Mouse (Mus musculus) CH12.LX (cell line): ENCODE measurements around the gene D17H6S53E. TPM values are rescaled to one million over a fixed set of nuclear protein-coding genes. Genes with fewer than 3 reads are reported as not detected.

ENCODE experiments used
- DNase-seq: peaks from one replicate; pipeline ENCODE4 v3.0.0-alpha.2; 2013; ENCODE audit errors: extremely low read depth
- H3K27ac ChIP-seq: 2 replicates; pipeline ENCODE4 v1.5.1; 2012; ENCODE audit warnings: low read depth, mild to moderate bottlenecking, control low read depth, moderate library complexity; ENCODE audit not compliant: insufficient read depth
- H3K27me3 ChIP-seq: replicated peaks from 2 replicates; pipeline ENCODE3; 2012; ENCODE audit warnings: inconsistent platforms
- H3K36me3 ChIP-seq, 2 experiments: replicated peaks in 1 of 2; 2 replicates each; pipeline versions ENCODE3 to v1.6.1; 2012; ENCODE audit warnings: inconsistent platforms in 1 of 2, low read length in 1 of 2, mild to moderate bottlenecking in 1 of 2, mixed read lengths in 1 of 2, moderate library complexity in 1 of 2; ENCODE audit not compliant: control insufficient read depth in 1 of 2, insufficient read depth in 1 of 2
- H3K4me1 ChIP-seq, 2 experiments: 2 replicates each; pipeline ENCODE4 v1.6.1; 2012; ENCODE audit warnings: inconsistent platforms in 1 of 2, moderate library complexity in 1 of 2; ENCODE audit not compliant: insufficient read depth in 2 of 2, control insufficient read depth in 1 of 2
- H3K4me2 ChIP-seq: 2 replicates; pipeline ENCODE4 v1.6.1; 2012; ENCODE audit warnings: low read depth, mild to moderate bottlenecking, control low read depth; ENCODE audit not compliant: poor library complexity, insufficient read depth, severe bottlenecking
- H3K4me3 ChIP-seq, 3 experiments: fragments of 150-350 bp in 1 of 3; sonication (generic) in 1 of 3; replicated peaks in 1 of 3; 2 replicates each; pipeline versions ENCODE3 to v1.5.1; 2011 to 2012; ENCODE audit warnings: low read depth in 2 of 3, low read length in 2 of 3, mild to moderate bottlenecking in 2 of 3, moderate library complexity in 2 of 3, control low read depth in 1 of 3, improper control_type of control experiment in 1 of 3, inconsistent platforms in 1 of 3, mixed read lengths in 1 of 3; ENCODE audit not compliant: poor library complexity in 1 of 3
- H3K79me2 ChIP-seq: replicated peaks from 2 replicates; pipeline ENCODE4 v1.6.1; 2012; ENCODE audit warnings: mild to moderate bottlenecking, moderate library complexity; ENCODE audit not compliant: control insufficient read depth, poor library complexity, insufficient read depth, severe bottlenecking; ENCODE audit errors: extremely low read depth
- H3K9ac ChIP-seq: 2 replicates; pipeline ENCODE4 v1.6.1; 2012; ENCODE audit warnings: low read depth, mild to moderate bottlenecking, control low read depth, moderate library complexity; ENCODE audit not compliant: insufficient read depth
- H3K9me3 ChIP-seq: replicated peaks from 2 replicates; pipeline ENCODE3; 2012; ENCODE audit warnings: low read length, inconsistent platforms, mixed read lengths
- BHLHE40 ChIP-seq: IDR thresholded peaks from 2 replicates; pipeline ENCODE4 v1.6.1; 2011; ENCODE audit warnings: mild to moderate bottlenecking, low read depth, low read length, improper control_type of control experiment
- CHD2 ChIP-seq: IDR thresholded peaks from 2 replicates; pipeline ENCODE4 v1.6.1; 2011; ENCODE audit warnings: low read length, improper control_type of control experiment
- E2F4 ChIP-seq: IDR thresholded peaks from 2 replicates; pipeline ENCODE4 v1.6.1; 2011; ENCODE audit warnings: low read depth, low read length, improper control_type of control experiment; ENCODE audit not compliant: insufficient replicate concordance
- ELF1 ChIP-seq: IDR thresholded peaks from 2 replicates; pipeline ENCODE4 v1.6.1; 2014; ENCODE audit warnings: low read depth, mild to moderate bottlenecking, inconsistent platforms, low read length, improper control_type of control experiment
- EP300 ChIP-seq: IDR thresholded peaks from 2 replicates; pipeline ENCODE4 v1.6.1; 2011; ENCODE audit warnings: low read length, improper control_type of control experiment
- IRF4 ChIP-seq: IDR thresholded peaks from 2 replicates; pipeline ENCODE4 v1.6.1; 2014; ENCODE audit warnings: low read depth, mild to moderate bottlenecking, inconsistent platforms, low read length, improper control_type of control experiment
- JUN ChIP-seq: IDR thresholded peaks from 2 replicates; pipeline ENCODE4 v1.6.1; 2011; ENCODE audit warnings: low read depth, mild to moderate bottlenecking, low read length, improper control_type of control experiment, moderate library complexity; ENCODE audit not compliant: insufficient read depth
- KAT2A ChIP-seq: IDR thresholded peaks from 2 replicates; pipeline ENCODE4 v1.6.1; 2012; ENCODE audit warnings: low read length, improper control_type of control experiment, inconsistent platforms; ENCODE audit not compliant: insufficient replicate concordance
- MAX ChIP-seq: IDR thresholded peaks from 2 replicates; pipeline ENCODE4 v1.6.1; 2011; ENCODE audit warnings: low read length, improper control_type of control experiment
- MAZ ChIP-seq: IDR thresholded peaks from 2 replicates; pipeline ENCODE4 v1.6.1; 2012; ENCODE audit warnings: low read depth, mild to moderate bottlenecking, inconsistent platforms, low read length, improper control_type of control experiment, moderate library complexity
- MEF2A ChIP-seq: IDR thresholded peaks from 2 replicates; pipeline ENCODE4 v1.6.1; 2014; ENCODE audit warnings: low read depth, mild to moderate bottlenecking, inconsistent platforms, low read length, improper control_type of control experiment, borderline replicate concordance
- MXI1 ChIP-seq: IDR thresholded peaks from 2 replicates; pipeline ENCODE4 v1.6.1; 2011; ENCODE audit warnings: mild to moderate bottlenecking, low read depth, low read length, improper control_type of control experiment
- MYC ChIP-seq: IDR thresholded peaks from 2 replicates; pipeline ENCODE4 v1.6.1; 2011; ENCODE audit warnings: low read depth, mild to moderate bottlenecking, improper control_type of control experiment, low read length
- NELFE ChIP-seq: IDR thresholded peaks from 2 replicates; pipeline ENCODE4 v1.6.1; 2011; ENCODE audit warnings: low read depth, low read length, improper control_type of control experiment
- NRF1 ChIP-seq: IDR thresholded peaks from 2 replicates; pipeline ENCODE4 v1.6.1; 2014; ENCODE audit warnings: low read depth, mild to moderate bottlenecking, inconsistent platforms, low read length, improper control_type of control experiment, moderate library complexity
- PAX5 ChIP-seq: IDR thresholded peaks from 2 replicates; pipeline ENCODE4 v1.6.1; 2012; ENCODE audit warnings: low read length, inconsistent platforms, mixed read lengths
- POLR2A ChIP-seq: IDR thresholded peaks from 2 replicates; pipeline ENCODE4 v1.6.1; 2011; ENCODE audit warnings: low read depth, mild to moderate bottlenecking, improper control_type of control experiment, low read length
- POLR2AphosphoS2 ChIP-seq: IDR thresholded peaks from 2 replicates; pipeline ENCODE4 v1.6.1; 2011; ENCODE audit warnings: low read depth, low read length, improper control_type of control experiment
- RCOR1 ChIP-seq: conservative IDR thresholded peaks from 2 replicates; pipeline ENCODE4 v1.6.1; 2012; ENCODE audit warnings: low read depth, mild to moderate bottlenecking, inconsistent platforms, low read length, improper control_type of control experiment
- SIN3A ChIP-seq: IDR thresholded peaks from 2 replicates; pipeline ENCODE4 v1.6.1; 2012; ENCODE audit warnings: low read length, improper control_type of control experiment, inconsistent platforms
- SMC3 ChIP-seq: IDR thresholded peaks from 2 replicates; pipeline ENCODE4 v1.6.1; 2011; ENCODE audit warnings: low read depth, low read length, improper control_type of control experiment
- TBP ChIP-seq: conservative IDR thresholded peaks from 2 replicates; pipeline ENCODE4 v1.6.1; 2011; ENCODE audit warnings: low read depth, low read length, improper control_type of control experiment
- TCF12 ChIP-seq: IDR thresholded peaks from 2 replicates; pipeline ENCODE4 v1.6.1; 2014; ENCODE audit warnings: low read depth, mild to moderate bottlenecking, inconsistent platforms, low read length, improper control_type of control experiment
- UBTF ChIP-seq: IDR thresholded peaks from 2 replicates; pipeline ENCODE4 v1.6.1; 2012; ENCODE audit warnings: low read depth, mild to moderate bottlenecking, inconsistent platforms, low read length, improper control_type of control experiment, moderate library complexity
- USF1 ChIP-seq: IDR thresholded peaks from 2 replicates; pipeline ENCODE4 v1.6.1; 2014; ENCODE audit warnings: low read depth, mild to moderate bottlenecking, inconsistent platforms, low read length, improper control_type of control experiment
- ZC3H11A ChIP-seq: IDR thresholded peaks from 2 replicates; pipeline ENCODE4 v1.6.1; 2012; ENCODE audit warnings: low read depth, mild to moderate bottlenecking, inconsistent platforms, low read length, improper control_type of control experiment
- ZKSCAN1 ChIP-seq: IDR thresholded peaks from 2 replicates; pipeline ENCODE4 v1.6.1; 2012; ENCODE audit warnings: low read depth, inconsistent platforms, low read length, improper control_type of control experiment, borderline replicate concordance
- ZNF384 ChIP-seq: IDR thresholded peaks from 2 replicates; pipeline ENCODE4 v1.6.1; 2012; ENCODE audit warnings: low read depth, low read length, improper control_type of control experiment, inconsistent platforms
- dilution Hi-C: fragments of 300-500 bp; cut with MboI; formaldehyde crosslinking; loops from 2 replicates; pipeline ENCODE4 v1.14.3; 2020; ENCODE audit warnings: low sequenced_read_pairs; ENCODE audit not compliant: extremely low pct_unique_long_range_greater_than_20kb, extremely low pct_ligation_motif_present
- in situ Hi-C: fragments of 300-500 bp; cut with MboI; formaldehyde crosslinking; loops from 3 replicates; pipeline ENCODE4 v1.14.3; 2019; ENCODE audit warnings: low sequenced_read_pairs, low pct_ligation_motif_present, low pct_unique_long_range_greater_than_20kb, mixed read lengths
- polyA plus RNA-seq: library from polyadenylated mRNA; unstranded; fragments of >175 nt; gene quantifications from 2 replicates; pipeline ENCODE4 v1.2.1, GENCODE M21; 2012; ENCODE audit warnings: low read depth; ENCODE audit not compliant: insufficient read length
- total RNA-seq, 2 experiments: library from RNA; depleted of rRNA; stranded (reverse); fragments of 300-350 nt in 1 of 2; fragments of >200 nt in 1 of 2; gene quantifications; 2 replicates each; pipeline ENCODE4 v1.2.3; 2012 to 2014

The D17H6S53E gene
- total and polyA plus RNA-seq, 3 experiments = 8.7 to 15.6 (median 11.9) TPM

DNA sequence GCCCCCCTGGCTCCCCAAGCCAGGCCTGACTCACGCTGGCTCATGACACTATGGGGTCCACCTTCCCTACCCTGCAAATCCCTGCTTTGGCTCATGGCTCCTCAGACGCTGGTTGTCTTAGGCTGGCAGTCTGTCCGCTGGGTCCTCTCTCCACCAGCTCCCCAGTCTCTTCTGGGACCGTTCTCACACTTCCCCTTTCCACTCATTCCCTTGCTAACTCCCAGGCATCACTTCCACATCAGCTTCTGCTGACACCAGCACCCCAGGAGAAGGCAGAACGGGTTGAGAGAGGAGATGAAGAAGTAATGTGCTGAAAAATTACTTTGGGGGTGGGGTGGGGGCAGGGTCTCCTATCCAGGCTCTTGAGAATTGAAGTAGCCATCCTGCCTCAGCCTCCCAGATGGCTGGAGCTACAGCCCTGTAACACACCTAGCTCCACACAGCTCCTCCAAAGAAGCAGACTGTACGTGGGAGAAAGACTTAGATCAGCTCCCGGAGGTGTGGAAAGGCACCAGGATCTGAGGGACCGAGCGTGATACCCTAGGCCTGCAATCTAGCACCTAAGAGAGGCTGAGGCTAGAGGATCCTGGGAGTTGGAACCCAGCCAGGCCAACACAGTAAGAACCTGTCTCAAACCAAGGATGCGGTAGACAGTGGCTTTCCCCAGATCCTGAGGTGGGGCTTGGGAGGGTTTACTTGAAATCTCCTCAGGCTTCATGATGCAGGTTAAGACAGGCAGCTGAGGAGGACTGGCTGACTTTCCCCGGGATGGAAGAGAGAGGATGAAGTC lies 46.5 kb downstream of the D17H6S53E start (continued):
- no peak for TF ChIP-seq MEF2A
- no peak for TF ChIP-seq ELF1
- TF ChIP-seq EP300 = peak; percentile 51; the same call in 1 of the 2 replicates
- TF ChIP-seq SMC3 = no peak
- no peak for TF ChIP-seq ZNF384
- TF ChIP-seq MAZ = no peak

DNA sequence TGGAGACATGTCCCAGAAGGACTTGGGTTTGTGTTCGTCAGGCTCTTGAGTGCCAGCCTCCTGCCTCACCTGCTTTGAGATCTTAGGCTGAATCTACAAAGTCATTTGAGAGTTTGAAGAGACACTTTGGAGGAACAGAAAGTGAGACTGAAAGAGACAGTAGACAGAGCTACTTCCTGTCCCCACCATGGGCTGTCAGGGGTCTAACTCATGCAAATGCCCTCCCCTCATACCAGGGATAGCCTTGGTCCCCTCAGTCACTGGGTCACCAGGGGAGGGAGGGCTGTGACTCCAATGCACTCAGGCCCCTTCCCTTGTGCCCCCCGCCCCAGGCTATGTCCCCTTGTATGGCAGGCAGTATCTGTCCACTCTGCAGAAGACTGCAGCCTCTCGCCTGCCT lies 47.2 kb downstream of the D17H6S53E start:
- Histone ChIP-seq H3K27me3 (no peaks in the 10 kb centered on the region), H3K27ac (peak overlapping the region; percentile 98), H3K9ac (peak overlapping the region; percentile 46), H3K79me2 (no peaks in the 10 kb centered on the region), H3K36me3 (no peaks in the 10 kb centered on the region), H3K4me2 (peak overlapping the region; percentile 48), H3K4me1 (peaks cover 14 to 52% of the 10 kb centered on the region in 2 experiments), H3K4me3 (peak overlapping the region in 2 of 3 experiments; percentile 28 to 34), H3K9me3 (no peaks in the 10 kb centered on the region)
- DNase-seq = peak; percentile 74
- in situ Hi-C loops (loop anchor here (5.0 kb wide), 1 partner anchor 59 kb away; the partner anchor contains the start of gene Atp6v1g2), dilution Hi-C loops (no loop called here)
- no peak for TF ChIP-seq NRF1
- TF ChIP-seq NELFE = 0 out of 2 replicates have a peak, but pooled peaks have one; percentile 12
- TF ChIP-seq IRF4 = peak; percentile 89
- no peak for TF ChIP-seq MAX
- no peak for TF ChIP-seq ZC3H11A
- TF ChIP-seq TBP = 0 out of 2 replicates have a peak, but pooled peaks have one; percentile 41
- TF ChIP-seq ELF1 = peak; percentile 64
- no peak for TF ChIP-seq ZKSCAN1
- 0 out of 2 replicates have a peak, but pooled peaks have one; percentile 53 for TF ChIP-seq MYC
- TF ChIP-seq ZNF384 = no peak
- TF ChIP-seq KAT2A = no peak
- TF ChIP-seq CHD2 = no peak
- TF ChIP-seq USF1 = no peak
- TF ChIP-seq POLR2AphosphoS2 = no peak
- 0 out of 2 replicates have a peak, but pooled peaks have one; percentile 37 for TF ChIP-seq BHLHE40
- no peak for TF ChIP-seq SMC3
- 0 out of 2 replicates have a peak, but pooled peaks have one; percentile 31 for TF ChIP-seq SIN3A
- TF ChIP-seq MXI1 = no peak
- TF ChIP-seq UBTF = no peak
- TF ChIP-seq E2F4 = no peak
- peak; percentile 55 for TF ChIP-seq TCF12
- peak; percentile 88 for TF ChIP-seq EP300
- no peak; the same call in 1 of the 2 replicates for TF ChIP-seq MAZ
- no peak for TF ChIP-seq PAX5
- no peak for TF ChIP-seq JUN
- peak; percentile 48 for TF ChIP-seq POLR2A
- TF ChIP-seq MEF2A = peak; percentile 34; the same call in 1 of the 2 replicates
- no peak for TF ChIP-seq RCOR1
